Mouse (Mus musculus) limb, embryonic 11.5 days (tissue): ENCODE results near the gene A630001G21Rik. TPM values are rescaled to one million over a fixed set of nuclear protein-coding genes. Genes with fewer than 3 reads are reported as not detected.
"Not testable (repeated sequence)": the region's sequence is repeated elsewhere in the genome, so short reads cannot be mapped to it uniquely, and the experiment has no call there.

Experiments
- ATAC-seq: fragments of 200-750 bp; cut with Nextera tagmentation; 2 replicates; pipeline ENCODE4 v1.8.0; 2017; ENCODE audit warnings: low read depth; ENCODE audit not compliant: insufficient number of reproducible peaks, low FRiP score, low TSS enrichment
- DNase-seq: peaks from one replicate; pipeline ENCODE4 v3.0.0-alpha.2; 2015; ENCODE audit warnings: low spot score
- H3K27ac ChIP-seq: fragments of 300-500 bp; sonication (generic); replicated peaks from 2 replicates; pipeline ENCODE4 v1.5.1; 2014; ENCODE audit warnings: low read depth, mild to moderate bottlenecking, low read length
- H3K27me3 ChIP-seq: fragments of 300-500 bp; sonication (generic); 2 replicates; pipeline ENCODE4 v1.6.1; 2014; ENCODE audit warnings: mild to moderate bottlenecking, low read length, mixed read lengths; ENCODE audit not compliant: control insufficient read depth, insufficient read depth
- H3K36me3 ChIP-seq: fragments of 300-500 bp; sonication (generic); 2 replicates; pipeline ENCODE4 v1.6.1; 2014; ENCODE audit warnings: mild to moderate bottlenecking, low read length, moderate library complexity, mixed read lengths; ENCODE audit not compliant: control insufficient read depth, insufficient read depth
- H3K4me1 ChIP-seq: fragments of 300-500 bp; sonication (generic); 2 replicates; pipeline ENCODE4 v1.6.1; 2014; ENCODE audit warnings: low read length, mixed read lengths; ENCODE audit not compliant: control insufficient read depth, insufficient read depth
- H3K4me2 ChIP-seq: fragments of 300-500 bp; sonication (generic); 2 replicates; pipeline ENCODE4 v1.6.1; 2014; ENCODE audit warnings: low read depth, mild to moderate bottlenecking, moderate library complexity; ENCODE audit not compliant: severe bottlenecking
- H3K4me3 ChIP-seq: fragments of 300-500 bp; sonication (generic); 2 replicates; pipeline ENCODE4 v1.5.1; 2014; ENCODE audit warnings: low read depth, low read length
- H3K9ac ChIP-seq: fragments of 300-500 bp; sonication (generic); 2 replicates; pipeline ENCODE4 v1.6.1; 2014; ENCODE audit warnings: mild to moderate bottlenecking, low read length
- H3K9me3 ChIP-seq: fragments of 300-500 bp; sonication (generic); 2 replicates; pipeline ENCODE4 v1.6.1; 2016; ENCODE audit warnings: low read length; ENCODE audit not compliant: control insufficient read depth
- WGBS: fragments of 180-500 bp; shearing (Covaris S2); extraction: QIAGEN DNeasy Blood & Tissue Kit; methylation state at CpG from one replicate; pipeline ENCODE4 v1.1.7; 2014; 5-methylcytosine and 5-hydroxymethylcytosine counted together
- polyA plus RNA-seq: library from polyadenylated mRNA; unstranded; fragments of >200 nt; fragmentation: Nextera tagmentation; extraction: Ambion mirVana; gene quantifications from 2 replicates; pipeline ENCODE4 v1.2.1, GENCODE M21; 2014

Gene A630001G21Rik
- polyA plus RNA-seq: 0.64 and 0.70 TPM in 2 replicates

GRCm38 (mm10) chr1:85778436-85778835 lies at the start of gene A630001G21Rik:
A630001G21Rik (minus strand) TSS chr1:85778643.
- DNase-seq (no peak), ATAC-seq (no peak)
- Histone ChIP-seq H3K4me1 (no peaks in the 10 kb centered on the region), H3K4me3 (no peak within 1 kb of the TSS), H3K36me3 (no peaks in the 10 kb centered on the region), H3K9me3 (no peaks in the 10 kb centered on the region), H3K27ac (no peak within 1 kb of the TSS), H3K9ac (no peak within 1 kb of the TSS), H3K4me2 (no peak within 1 kb of the TSS), H3K27me3 (no peaks in the 10 kb centered on the region)
- 89% methylated on average over 4 of the region's 4 CpGs for WGBS

- DNase-seq (no peak), ATAC-seq (no peak)
- H3K4me1 ChIP-seq: no peaks in the 10 kb centered on the region
- H3K27ac ChIP-seq: no peak overlapping the region
- no peak overlapping the region for H3K9ac ChIP-seq
- H3K9me3 ChIP-seq: no peaks in the 10 kb centered on the region
- WGBS: 74% methylated on average over 5 of the region's 5 CpGs
- H3K4me3 ChIP-seq: no peak overlapping the region
- H3K27me3 ChIP-seq: no peaks in the 10 kb centered on the region
- H3K36me3 ChIP-seq: no peaks in the 10 kb centered on the region; the same call in 1 of the 2 replicates
- no peak overlapping the region for H3K4me2 ChIP-seq
Measured at GRCm38 (mm10) chr1:85827166-85827565, 48.7 kb upstream of the A630001G21Rik start.

DNA sequence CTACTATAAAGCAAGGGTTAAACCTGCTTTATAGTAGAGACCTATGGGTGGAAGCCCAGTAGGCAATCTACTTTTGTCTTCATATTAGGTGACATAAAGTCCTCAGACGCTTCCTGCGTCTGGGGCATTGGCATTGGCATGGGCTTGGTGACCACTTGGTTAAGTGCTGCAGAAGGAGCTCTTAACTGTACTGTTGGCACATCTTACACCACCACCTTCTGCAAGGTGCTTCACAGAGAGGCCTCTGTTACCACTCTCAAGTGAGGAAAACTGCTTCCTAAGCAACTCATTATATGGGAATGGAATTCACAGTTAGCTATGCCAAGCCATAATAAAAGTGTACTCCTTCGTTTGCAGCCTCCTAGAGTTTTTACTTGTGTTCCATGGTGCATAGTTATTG lies 46.5 kb upstream of the A630001G21Rik start:
- H3K4me3 ChIP-seq: no peak overlapping the region
- H3K4me2 ChIP-seq: no peak overlapping the region
- DNase-seq: no peak
- H3K9ac ChIP-seq: no peak overlapping the region
- no peaks in the 10 kb centered on the region; the same call in 1 of the 2 replicates for H3K36me3 ChIP-seq
- WGBS: 87% methylated on average over 3 of the region's 3 CpGs
- H3K27me3 ChIP-seq: no peaks in the 10 kb centered on the region
- no peak for ATAC-seq
- no peak overlapping the region for H3K27ac ChIP-seq
- no peaks in the 10 kb centered on the region for H3K9me3 ChIP-seq
- H3K4me1 ChIP-seq: no peaks in the 10 kb centered on the region

DNA sequence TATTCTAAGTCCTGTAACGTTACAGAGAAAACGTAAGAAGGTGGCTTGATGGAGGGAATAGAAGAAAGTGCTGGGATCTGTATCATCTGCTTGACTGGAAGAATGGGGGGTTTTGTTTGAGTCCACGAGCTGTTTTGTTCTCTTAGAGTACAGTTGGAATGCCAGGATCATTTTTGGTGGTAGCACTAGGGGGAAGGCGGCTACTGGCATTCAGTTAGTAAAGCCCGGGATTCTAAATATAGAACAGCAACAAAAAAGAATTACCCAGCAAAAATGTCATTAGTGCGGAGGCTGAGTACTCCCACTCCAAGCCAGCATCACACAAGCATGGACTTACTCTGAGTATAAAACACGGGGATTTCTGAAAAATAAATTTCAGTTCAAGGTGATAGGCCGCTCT lies 43.8 kb upstream of the A630001G21Rik start:
- DNase-seq: no peak
- Histone ChIP-seq H3K4me3 (no peak overlapping the region), H3K9me3 (no peaks in the 10 kb centered on the region), H3K36me3 (peaks cover 4% of the 10 kb centered on the region), H3K4me1 (no peaks in the 10 kb centered on the region), H3K4me2 (no peak overlapping the region), H3K27ac (no peak overlapping the region), H3K27me3 (no peaks in the 10 kb centered on the region), H3K9ac (no peak overlapping the region)
- 96% methylated on average over 8 of the region's 8 CpGs for WGBS
- ATAC-seq: no peak

DNA sequence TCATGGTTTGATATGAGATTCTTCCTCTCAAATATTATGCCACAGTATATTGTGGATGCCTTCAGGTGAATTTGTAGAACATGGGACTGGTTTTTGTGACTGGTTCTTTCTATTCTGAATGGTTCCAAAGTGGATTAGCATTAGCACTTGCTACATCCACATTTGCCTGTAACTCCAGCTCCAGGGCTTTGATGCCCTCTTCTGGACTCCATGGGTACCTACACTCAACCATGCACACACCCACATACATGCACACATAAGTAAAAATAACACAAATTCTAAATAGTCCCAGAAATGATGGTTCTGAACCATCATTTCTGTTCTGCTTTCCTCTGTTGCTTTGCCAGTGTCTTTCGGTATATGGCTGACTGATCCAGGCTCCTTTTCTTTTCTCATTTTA lies 41.3 kb upstream of the A630001G21Rik start:
- WGBS: 98% methylated on average over 1 of the region's 1 CpGs
- H3K27ac ChIP-seq: no peak overlapping the region
- no peak for ATAC-seq
- no peak for DNase-seq
- no peak overlapping the region for H3K9ac ChIP-seq
- no peaks in the 10 kb centered on the region for H3K9me3 ChIP-seq
- peaks cover 4% of the 10 kb centered on the region for H3K36me3 ChIP-seq
- H3K27me3 ChIP-seq: no peaks in the 10 kb centered on the region
- H3K4me3 ChIP-seq: no peak overlapping the region
- no peaks in the 10 kb centered on the region for H3K4me1 ChIP-seq
- no peak overlapping the region for H3K4me2 ChIP-seq

DNA sequence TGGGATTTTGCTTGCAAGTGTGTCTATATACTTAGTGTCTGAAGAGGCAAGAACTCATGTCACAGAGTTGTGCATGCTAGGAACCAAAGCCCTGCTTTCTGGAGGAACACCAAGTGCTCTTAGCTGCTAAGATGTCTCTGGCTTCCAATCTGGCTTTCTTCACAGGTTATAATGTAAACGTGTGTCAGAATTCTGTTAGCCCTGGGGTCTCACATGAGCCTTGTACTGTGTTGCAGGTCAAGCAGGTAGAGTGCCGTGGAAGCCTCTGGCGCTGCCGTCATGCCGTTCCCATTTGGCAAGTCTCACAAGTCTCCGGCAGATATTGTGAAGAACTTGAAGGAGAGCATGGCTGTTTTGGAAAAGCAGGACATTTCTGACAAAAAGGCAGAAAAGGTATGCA lies 39.7 kb upstream of the A630001G21Rik start:
- H3K36me3 ChIP-seq: peaks cover 4% of the 10 kb centered on the region
- no peak for DNase-seq
- no peaks in the 10 kb centered on the region for H3K4me1 ChIP-seq
- H3K4me2 ChIP-seq: no peak overlapping the region
- H3K27me3 ChIP-seq: no peaks in the 10 kb centered on the region
- H3K4me3 ChIP-seq: no peak overlapping the region
- WGBS: 97% methylated on average over 6 of the region's 6 CpGs
- no peaks in the 10 kb centered on the region for H3K9me3 ChIP-seq
- H3K9ac ChIP-seq: no peak overlapping the region
- ATAC-seq: no peak
- no peak overlapping the region for H3K27ac ChIP-seq

DNA sequence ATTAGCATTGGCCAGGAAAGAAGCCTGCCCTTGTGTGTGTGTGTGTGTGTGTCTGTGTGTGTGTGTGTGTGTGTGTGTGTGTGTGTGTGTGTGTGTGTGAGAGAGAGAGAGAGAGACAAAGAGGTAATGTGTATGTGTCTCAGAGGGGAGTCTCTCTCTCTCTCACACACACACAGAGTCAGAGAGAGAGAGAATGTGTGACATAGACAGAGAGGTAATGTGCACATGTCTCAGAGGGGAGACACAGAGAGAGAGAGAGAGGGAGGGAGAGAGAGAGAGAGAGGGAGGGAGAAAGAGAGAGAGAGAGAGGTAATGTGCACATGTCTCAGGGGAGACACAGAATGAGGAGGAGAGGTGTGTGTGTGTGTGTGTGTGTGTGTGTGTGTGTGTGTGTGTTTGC lies 35.8 kb upstream of the A630001G21Rik start:
- not testable (repeated sequence) for H3K9ac ChIP-seq, H3K4me1 ChIP-seq, H3K4me3 ChIP-seq, DNase-seq, H3K27me3 ChIP-seq, H3K9me3 ChIP-seq, H3K36me3 ChIP-seq, H3K27ac ChIP-seq, H3K4me2 ChIP-seq, ATAC-seq

DNA sequence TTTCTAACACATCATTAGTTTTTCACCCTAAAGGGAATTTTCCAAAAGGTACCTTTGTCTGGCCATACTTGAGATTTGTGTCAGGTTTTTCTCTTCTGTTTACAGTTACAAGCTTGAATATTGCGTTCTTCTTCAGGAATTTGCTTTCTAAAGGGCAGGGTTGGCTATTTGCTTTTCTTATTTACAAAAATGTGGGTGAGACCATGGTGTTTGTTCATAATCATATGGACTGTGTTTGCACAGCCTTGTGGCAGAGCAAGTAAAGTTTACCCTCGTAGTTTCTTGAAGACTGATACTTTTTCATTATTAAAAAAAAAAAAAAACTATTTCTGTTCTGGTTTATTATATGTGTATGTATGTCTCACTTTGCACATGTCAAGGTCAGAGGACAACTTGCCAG lies 32.3 kb upstream of the A630001G21Rik start:
- Histone ChIP-seq H3K9ac (no peak overlapping the region), H3K4me3 (no peak overlapping the region), H3K4me2 (no peak overlapping the region), H3K36me3 (no peaks in the 10 kb centered on the region), H3K9me3 (no peaks in the 10 kb centered on the region), H3K4me1 (no peaks in the 10 kb centered on the region), H3K27ac (no peak overlapping the region), H3K27me3 (no peaks in the 10 kb centered on the region)
- DNase-seq (no peak), ATAC-seq (no peak)
- 86% methylated on average over 2 of the region's 2 CpGs for WGBS

DNA sequence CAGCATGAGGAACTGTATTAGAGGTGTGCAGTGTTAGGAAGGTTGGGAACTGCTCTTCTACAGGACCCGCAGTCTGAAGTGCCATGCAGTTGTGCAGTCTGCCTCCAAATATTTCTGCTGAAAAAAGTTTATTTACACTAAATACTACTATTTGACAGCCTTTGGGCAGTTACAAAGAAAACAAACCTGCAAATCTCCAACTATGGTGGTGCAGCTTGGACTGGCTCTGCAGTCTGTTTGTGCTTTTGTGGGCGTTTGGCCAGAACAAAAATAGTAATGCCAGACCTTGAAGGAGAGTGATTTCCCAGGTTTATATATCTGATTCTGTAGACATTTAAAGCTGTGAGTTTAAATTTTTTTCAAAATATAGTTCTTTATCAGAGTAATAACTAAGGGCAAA lies 31.9 kb upstream of the A630001G21Rik start:
- Histone ChIP-seq H3K4me3 (no peak overlapping the region), H3K9ac (no peak overlapping the region), H3K27me3 (no peaks in the 10 kb centered on the region), H3K9me3 (no peaks in the 10 kb centered on the region), H3K27ac (no peak overlapping the region), H3K36me3 (no peaks in the 10 kb centered on the region), H3K4me2 (no peak overlapping the region), H3K4me1 (no peaks in the 10 kb centered on the region)
- DNase-seq: no peak
- 96% methylated on average over 2 of the region's 2 CpGs for WGBS
- ATAC-seq: no peak
